Mouse (Mus musculus) E14TG2a.4 (cell line): ENCODE results near the gene Urb1.

Source experiments
- H3K27me3 ChIP-seq: 2 replicates; pipeline ENCODE4 v1.6.1; 2014; ENCODE audit warnings: low read length, control low read depth; ENCODE audit not compliant: insufficient read depth
- H3K36me3 ChIP-seq: 2 replicates; pipeline ENCODE4 v1.6.1; 2014; ENCODE audit warnings: low read length, control low read depth; ENCODE audit not compliant: insufficient read depth
- H3K4me1 ChIP-seq: replicated peaks from 2 replicates; pipeline ENCODE4 v1.6.1; 2014; ENCODE audit warnings: low read depth, low read length, control low read depth
- H3K4me3 ChIP-seq: replicated peaks from 2 replicates; pipeline ENCODE4 v1.5.1; 2014; ENCODE audit warnings: mild to moderate bottlenecking, low read length
- H3K9me3 ChIP-seq: 2 replicates; pipeline ENCODE4 v1.6.1; 2014; ENCODE audit warnings: low read length, control low read depth
- CTCF ChIP-seq: conservative IDR thresholded peaks from 2 replicates; pipeline ENCODE4 v1.5.1; 2014; ENCODE audit warnings: low read length
- NANOG ChIP-seq: IDR thresholded peaks from 2 replicates; pipeline ENCODE4 v1.6.1; 2014; ENCODE audit warnings: borderline replicate concordance, low read length, mixed read lengths
- POU5F1 ChIP-seq: IDR thresholded peaks from 2 replicates; pipeline ENCODE4 v1.6.1; 2014; ENCODE audit warnings: low read length, borderline replicate concordance

Urb1 gene

GRCm38 (mm10) chr16:90774216-90774615 is 36.0 kb downstream of the Urb1 start:
- TF ChIP-seq POU5F1, result no peak
- TF ChIP-seq CTCF, result no peak
- no peak for TF ChIP-seq NANOG
- Histone ChIP-seq H3K36me3 (peaks cover 99% of the 10 kb centered on the region), H3K27me3 (no peaks in the 10 kb centered on the region), H3K4me3 (no peak overlapping the region), H3K9me3 (no peaks in the 10 kb centered on the region), H3K4me1 (peaks cover 19% of the 10 kb centered on the region)

DNA sequence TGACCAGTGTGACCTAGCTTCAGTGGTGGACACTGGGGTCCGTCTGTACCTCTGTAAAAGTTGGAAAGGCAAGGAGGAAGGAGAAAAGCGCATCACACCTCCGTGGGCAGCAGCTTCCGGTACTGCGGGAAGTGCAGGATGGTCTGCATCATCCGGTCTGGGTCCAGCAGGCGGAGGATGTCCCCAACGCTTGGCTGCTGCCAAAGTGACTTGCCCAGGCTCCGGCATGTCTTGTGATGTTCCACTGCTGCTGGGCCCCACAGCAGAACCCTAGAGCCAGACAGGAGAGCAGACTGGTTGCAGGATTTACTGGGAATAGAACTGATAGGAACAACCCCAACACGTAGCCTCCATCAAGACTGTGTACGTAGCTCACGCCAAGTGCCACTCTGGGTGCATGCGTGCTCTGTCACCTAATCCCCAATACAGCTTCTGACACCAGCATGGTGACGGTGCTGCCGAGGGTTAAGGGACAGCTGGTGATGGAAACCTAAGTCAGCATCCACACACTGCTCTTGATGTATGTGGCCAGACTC is 43.2 kb downstream of the Urb1 start:
- Histone ChIP-seq H3K36me3 (peaks cover 96% of the 10 kb centered on the region), H3K27me3 (no peaks in the 10 kb centered on the region), H3K9me3 (no peaks in the 10 kb centered on the region), H3K4me3 (no peak overlapping the region), H3K4me1 (0 out of 2 replicates have a peak, but pooled peaks cover 4% of the 10 kb centered on the region)
- TF ChIP-seq CTCF, result no peak
- TF ChIP-seq POU5F1, result no peak
- no peak for TF ChIP-seq NANOG

DNA sequence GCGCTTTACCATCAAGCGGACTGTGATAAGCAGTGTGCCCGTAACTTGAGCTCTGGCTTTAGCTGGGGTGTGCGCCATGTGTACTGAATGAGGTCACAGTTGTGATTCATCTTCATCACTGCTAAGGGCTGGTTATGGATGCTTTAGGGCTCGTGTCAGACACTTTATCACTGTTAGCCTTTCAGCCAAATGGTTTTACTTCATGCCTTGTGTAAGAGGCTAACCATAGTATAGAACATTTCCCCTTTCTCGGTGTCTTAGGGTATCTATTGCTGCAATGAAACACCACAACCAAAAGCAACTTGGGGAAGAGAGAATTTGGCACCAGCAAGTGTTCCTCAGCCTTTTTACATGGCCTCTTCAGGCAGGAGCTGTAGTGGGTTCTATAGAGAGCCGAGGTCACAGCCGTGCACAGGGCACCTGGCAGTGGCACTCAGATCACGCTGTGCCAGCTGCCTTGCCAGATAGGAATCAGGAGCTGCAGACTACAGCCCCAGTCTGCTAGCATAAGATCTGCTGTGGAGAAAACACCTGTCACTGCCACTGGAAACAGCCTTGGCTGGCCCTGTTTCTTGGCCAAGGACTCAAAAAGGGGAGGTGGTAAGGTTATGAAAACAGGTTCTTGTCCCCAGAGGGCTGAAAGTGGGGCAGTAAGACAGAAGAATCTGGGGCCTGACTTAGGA is 44.9 kb downstream of the Urb1 start:
- no peaks in the 10 kb centered on the region for H3K27me3 ChIP-seq
- H3K9me3 ChIP-seq, result no peaks in the 10 kb centered on the region
- H3K4me1 ChIP-seq, result 0 out of 2 replicates have a peak, but pooled peaks cover 4% of the 10 kb centered on the region
- TF ChIP-seq NANOG (no peak), POU5F1 (no peak), CTCF (no peak)
- H3K36me3 ChIP-seq, result peaks cover 96% of the 10 kb centered on the region
- H3K4me3 ChIP-seq, result no peak overlapping the region

DNA sequence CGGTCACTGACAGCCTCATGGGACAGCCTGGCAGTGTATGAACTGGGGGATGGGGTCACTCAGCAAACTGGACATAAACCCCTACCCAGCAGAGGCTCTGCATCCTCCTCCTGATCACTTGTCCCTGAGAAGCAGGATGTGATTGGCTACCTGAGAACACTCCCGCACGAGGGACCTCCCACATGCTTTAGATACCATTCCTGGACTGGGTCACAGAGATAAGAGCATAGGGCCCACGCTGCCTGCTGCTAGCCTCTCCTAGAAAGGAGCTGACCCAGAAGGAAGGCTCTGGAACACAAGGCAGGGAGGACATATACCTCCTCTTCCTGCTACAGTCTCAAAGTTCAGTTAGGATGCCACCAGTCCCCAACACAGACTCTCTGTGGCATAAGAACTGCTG is 49.7 kb downstream of the Urb1 start:
- TF ChIP-seq NANOG, result no peak
- no peak for TF ChIP-seq POU5F1
- no peak for TF ChIP-seq CTCF
- Histone ChIP-seq H3K36me3 (peaks cover 97% of the 10 kb centered on the region), H3K4me3 (no peak overlapping the region), H3K4me1 (no peaks in the 10 kb centered on the region), H3K9me3 (no peaks in the 10 kb centered on the region), H3K27me3 (no peaks in the 10 kb centered on the region)

DNA sequence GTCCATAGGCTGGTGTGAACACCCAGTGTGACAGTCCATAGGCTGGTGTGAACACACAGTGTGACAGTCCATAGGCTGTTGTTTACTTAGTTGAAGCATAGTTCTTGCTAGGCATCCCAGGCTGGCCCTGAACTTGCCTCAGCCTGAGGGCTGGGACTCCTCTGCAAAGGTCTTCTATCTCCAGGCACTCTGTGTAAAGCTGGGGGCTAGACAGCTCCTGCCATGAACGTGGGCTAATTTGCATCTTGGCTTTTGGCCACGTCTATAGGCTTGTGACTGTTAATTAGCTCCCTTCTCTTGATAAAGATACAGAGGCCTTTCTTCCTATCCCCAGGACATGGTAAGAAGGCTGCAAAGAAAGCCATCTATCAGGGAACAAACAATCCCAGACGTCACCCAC is 50.9 kb downstream of the Urb1 start:
- no peaks in the 10 kb centered on the region for H3K9me3 ChIP-seq
- peaks cover 99% of the 10 kb centered on the region for H3K36me3 ChIP-seq
- TF ChIP-seq POU5F1, result no peak
- TF ChIP-seq NANOG, result no peak
- TF ChIP-seq CTCF, result no peak
- no peaks in the 10 kb centered on the region for H3K4me1 ChIP-seq
- no peak overlapping the region for H3K4me3 ChIP-seq
- no peaks in the 10 kb centered on the region for H3K27me3 ChIP-seq

GRCm38 (mm10) chr16:90753386-90753941 is 56.7 kb downstream of the Urb1 start:
- no peak for TF ChIP-seq NANOG
- TF ChIP-seq CTCF, result no peak
- TF ChIP-seq POU5F1, result no peak
- H3K36me3 ChIP-seq, result peaks cover 93% of the 10 kb centered on the region
- H3K4me3 ChIP-seq, result no peak overlapping the region
- H3K27me3 ChIP-seq, result no peaks in the 10 kb centered on the region
- H3K9me3 ChIP-seq, result no peaks in the 10 kb centered on the region
- H3K4me1 ChIP-seq, result peaks cover 29% of the 10 kb centered on the region

- TF ChIP-seq POU5F1, result no peak
- TF ChIP-seq NANOG, result no peak
- no peak for TF ChIP-seq CTCF
- Histone ChIP-seq H3K9me3 (no peaks in the 10 kb centered on the region), H3K36me3 (peaks cover 40% of the 10 kb centered on the region), H3K27me3 (no peaks in the 10 kb centered on the region), H3K4me1 (peaks cover 25% of the 10 kb centered on the region), H3K4me3 (no peak overlapping the region)
These were observed 62.0 kb downstream of the Urb1 start for GRCm38 (mm10) chr16:90748169-90748568.

DNA sequence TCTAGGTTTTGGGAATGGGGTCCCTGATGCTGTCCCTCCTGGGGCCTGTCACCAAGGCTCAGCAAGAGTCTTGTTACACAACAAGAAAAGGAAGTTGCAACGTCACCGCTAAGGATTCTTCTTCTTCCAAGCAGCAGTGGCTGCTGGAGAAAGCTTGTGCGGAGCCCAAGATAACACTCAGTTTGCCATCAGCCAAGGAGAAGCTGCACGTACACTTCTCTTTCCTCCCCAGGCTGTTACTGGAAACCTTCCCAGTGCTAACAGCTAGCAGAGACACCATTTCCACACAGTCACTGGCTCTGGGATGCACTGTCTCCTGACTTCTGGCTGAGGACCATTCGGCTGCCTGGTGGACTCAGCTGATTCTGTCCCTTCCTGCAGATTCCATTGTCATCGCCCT is 63.1 kb downstream of the Urb1 start:
- TF ChIP-seq POU5F1 (no peak), NANOG (no peak), CTCF (no peak)
- Histone ChIP-seq H3K9me3 (no peaks in the 10 kb centered on the region), H3K4me1 (peaks cover 20% of the 10 kb centered on the region), H3K4me3 (no peak overlapping the region), H3K36me3 (peaks cover 30% of the 10 kb centered on the region), H3K27me3 (no peaks in the 10 kb centered on the region)
